Mouse (Mus musculus) right cerebral cortex, postnatal 14 days (tissue): Measurements from ENCODE around the gene Spx.

ENCODE experiments used
- DNase-seq: peaks from one replicate; pipeline ENCODE4 v3.0.0; 2022

The Spx gene

DNA sequence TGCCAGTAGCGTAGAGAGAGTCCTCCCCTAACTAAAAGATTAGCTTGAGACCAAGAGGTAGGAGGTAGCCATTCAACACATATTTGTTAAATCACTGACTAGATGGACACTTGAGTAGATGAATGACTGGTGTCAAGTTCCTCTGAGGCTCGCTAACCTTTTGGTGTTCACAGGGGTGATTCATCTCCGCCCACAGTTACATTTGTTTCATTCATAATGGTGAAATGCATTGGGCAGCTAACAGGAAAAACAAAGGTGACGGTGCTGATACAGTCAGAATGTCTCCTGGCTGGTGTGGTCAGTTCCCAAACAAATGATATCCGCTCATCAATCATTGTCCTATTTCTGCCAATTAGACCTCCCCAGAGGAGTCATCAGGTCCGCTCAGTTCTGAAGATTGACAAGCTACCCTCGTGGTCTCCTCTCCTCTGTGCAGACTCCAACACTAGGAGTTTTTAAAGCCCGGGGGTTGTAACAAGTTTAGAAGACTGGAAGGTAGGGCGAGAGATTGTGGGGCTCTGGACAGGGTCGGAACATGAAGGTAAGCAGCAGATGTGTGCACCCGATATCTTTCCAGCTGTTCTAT lies at the start of gene Spx:
Gene Spx, plus strand, starts transcription at position 536 of the 586 bp plus-strand sequence.
- no peak for DNase-seq

GRCm38 (mm10) chr6:142365742-142366472 lies 47.3 kb upstream of the Spx start:
- no peak for DNase-seq

DNA sequence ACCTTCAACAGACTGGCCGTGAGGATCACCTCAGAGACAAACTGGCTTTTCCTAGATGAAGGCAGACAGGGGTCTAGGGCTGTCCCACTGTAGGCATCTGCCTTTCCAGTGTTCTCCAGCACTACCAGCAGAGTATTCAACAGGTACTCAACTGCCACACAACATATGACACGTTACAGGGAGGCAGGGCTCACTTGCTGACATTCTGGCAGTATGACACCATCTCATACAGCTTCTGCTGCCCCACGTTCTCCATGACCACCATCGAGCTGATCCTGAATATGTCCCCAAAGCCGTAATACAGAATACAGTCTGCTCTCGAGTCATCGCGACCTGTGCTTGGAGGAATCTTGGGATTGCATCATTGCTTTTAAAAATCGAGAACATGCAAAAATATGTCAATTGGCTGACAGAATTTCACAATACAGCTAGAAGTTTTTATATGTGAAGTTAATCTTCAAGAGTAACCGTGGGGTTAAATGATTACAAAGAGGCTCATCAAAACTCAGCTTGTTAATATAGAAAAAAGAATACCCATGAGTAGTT lies 46.7 kb upstream of the Spx start:
- no peak for DNase-seq

- DNase-seq = no peak
Measured at GRCm38 (mm10) chr6:142367565-142367964, 45.7 kb upstream of the Spx start.

GRCm38 (mm10) chr6:142369568-142369967 lies 43.7 kb upstream of the Spx start:
- no peak for DNase-seq

- DNase-seq = no peak
Measured at GRCm38 (mm10) chr6:142377081-142377480, 36.2 kb upstream of the Spx start.

- no peak for DNase-seq
Measured at GRCm38 (mm10) chr6:142378576-142379330, 34.5 kb upstream of the Spx start.

- no peak for DNase-seq
Measured at GRCm38 (mm10) chr6:142379961-142380360, 33.3 kb upstream of the Spx start.

DNA sequence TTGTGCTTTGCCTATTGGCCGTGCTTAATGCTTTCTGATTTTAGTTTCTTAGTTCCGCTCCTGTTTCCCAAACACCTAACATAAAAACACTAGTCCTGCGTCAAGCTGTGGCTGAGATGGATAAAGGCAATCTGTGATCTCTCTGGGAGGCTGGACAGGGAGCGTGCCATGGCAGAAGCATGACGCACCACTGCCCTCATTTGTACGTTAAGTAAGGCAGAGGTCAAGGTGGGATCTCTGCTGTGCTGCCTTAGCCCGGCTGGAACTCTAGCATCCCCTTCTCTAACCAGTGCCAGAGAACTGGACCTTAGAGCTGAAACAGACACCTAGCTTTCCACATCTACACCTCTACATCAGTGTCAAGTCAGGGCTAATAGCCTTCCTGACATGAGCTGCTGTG lies 31.6 kb upstream of the Spx start:
- DNase-seq = no peak

- DNase-seq = no peak
Measured at GRCm38 (mm10) chr6:142384521-142384920, 28.7 kb upstream of the Spx start.

- no peak for DNase-seq
Measured at GRCm38 (mm10) chr6:142386285-142387010, 26.8 kb upstream of the Spx start.

- DNase-seq = peak; percentile 98
Measured at GRCm38 (mm10) chr6:142387011-142387754, 26.1 kb upstream of the Spx start, which contains the start of the genes Recql and Golt1b. Gene Recql, minus strand, starts transcription at chr6:142387087. Gene Golt1b, plus strand, starts transcription at chr6:142387221.

DNA sequence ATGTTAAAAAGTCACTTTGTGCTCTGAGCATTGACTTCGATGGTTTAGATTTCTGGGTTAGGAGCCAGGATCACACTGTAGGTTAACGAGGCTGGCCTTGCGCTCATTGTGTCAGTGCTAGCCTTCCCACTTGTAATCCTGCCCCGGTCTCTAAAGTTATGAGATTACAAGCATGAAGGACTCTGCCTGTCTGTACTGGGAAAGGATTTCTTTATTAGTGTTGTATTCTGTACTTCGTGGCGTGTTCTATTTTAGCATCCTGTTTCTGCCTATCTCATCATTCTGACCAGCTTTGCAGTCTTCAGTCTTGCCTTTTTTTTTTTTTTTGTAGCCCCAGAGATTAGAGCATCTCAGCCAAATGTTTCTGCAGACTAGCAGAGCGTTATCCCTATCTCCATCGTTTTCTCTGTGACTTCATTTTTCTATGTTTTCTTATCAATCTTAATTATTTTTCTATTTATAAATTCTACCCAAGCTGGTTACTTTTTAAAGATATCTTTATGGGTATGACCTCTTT lies 25.4 kb upstream of the Spx start:
- no peak for DNase-seq

DNA sequence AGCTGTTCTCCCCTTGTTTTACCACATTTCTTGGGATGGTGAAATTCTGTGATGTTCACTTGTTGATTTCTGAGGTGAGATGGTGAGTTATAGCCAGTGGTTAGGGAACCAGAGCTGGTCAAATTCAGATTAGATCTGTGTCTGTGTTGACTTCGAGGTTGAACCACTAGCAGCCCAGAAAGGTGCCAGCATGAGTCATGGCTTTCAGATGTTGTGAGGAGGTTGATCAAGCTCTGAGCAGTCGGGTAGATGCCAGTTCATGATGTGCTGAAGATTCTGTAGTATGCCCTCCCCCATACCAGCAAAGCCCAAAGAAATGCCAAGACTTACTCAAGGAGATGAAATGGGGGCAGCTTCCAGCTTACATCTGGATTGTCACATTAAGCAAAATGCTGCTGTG lies 24.1 kb upstream of the Spx start:
- no peak for DNase-seq

- DNase-seq = no peak
Measured at GRCm38 (mm10) chr6:142392312-142392711, 20.9 kb upstream of the Spx start.

GRCm38 (mm10) chr6:142394669-142395068 lies 18.6 kb upstream of the Spx start:
- DNase-seq = peak; percentile 19

- no peak for DNase-seq
Measured at GRCm38 (mm10) chr6:142395756-142396155, 17.5 kb upstream of the Spx start.

DNA sequence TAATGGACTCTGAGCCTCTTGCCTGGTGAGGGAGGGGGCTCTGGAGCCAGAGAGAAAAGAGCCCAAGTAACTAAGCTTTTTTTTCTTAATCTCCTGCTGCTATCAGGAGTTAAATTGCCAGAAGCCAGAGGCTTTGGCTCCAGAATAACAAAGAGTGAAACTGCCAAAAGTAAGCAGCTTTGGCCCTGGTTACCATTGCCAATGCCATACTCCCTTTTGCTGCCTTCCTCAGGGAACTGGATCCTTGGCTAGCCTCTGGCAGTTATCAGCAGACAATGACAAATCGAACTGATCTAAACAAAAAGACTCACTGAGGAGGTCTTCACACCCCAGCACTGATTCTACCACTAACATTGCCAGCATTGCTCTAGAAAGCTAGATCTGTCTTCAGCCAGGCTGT lies 2.1 kb upstream of the Spx start:
- no peak for DNase-seq

DNA sequence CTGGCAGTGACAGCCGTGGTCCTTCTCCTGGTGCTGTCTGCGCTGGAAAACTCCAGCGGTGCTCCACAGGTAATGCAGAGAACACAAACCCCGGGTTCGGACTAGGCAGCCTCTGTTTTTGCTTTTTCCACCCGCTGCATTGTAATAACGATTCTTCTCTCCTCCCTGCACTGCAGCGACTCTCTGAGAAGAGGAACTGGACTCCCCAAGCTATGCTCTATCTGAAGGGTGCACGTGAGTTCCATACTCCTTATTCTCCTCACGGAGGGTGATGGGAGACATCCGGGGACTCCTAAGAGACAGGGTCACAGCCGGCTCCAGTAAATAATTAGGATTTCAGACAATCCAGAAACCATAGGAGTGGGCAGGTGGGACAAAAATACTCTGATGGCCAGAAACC lies 604 bp downstream of the Spx start:
- no peak for DNase-seq

DNA sequence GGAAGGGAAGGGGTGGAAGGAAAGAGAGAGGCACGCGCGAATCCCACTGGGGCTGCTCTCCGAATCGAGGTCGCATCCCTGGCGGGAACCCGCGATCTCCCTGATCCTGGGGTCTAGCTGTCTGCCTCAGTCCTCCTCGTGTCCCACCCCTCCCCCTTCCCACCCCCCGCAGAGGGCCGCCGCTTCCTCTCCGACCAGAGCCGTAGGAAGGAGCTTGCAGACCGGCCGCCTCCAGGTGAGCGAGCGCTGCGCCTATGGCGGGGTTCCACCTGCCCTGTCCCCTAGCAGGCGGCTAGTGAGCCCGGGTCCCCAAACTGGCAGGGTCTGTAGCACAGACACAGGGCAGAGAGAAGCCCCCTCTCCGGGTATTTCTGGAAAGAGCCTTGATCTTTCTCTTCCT lies 1.4 kb downstream of the Spx start:
- no peak for DNase-seq

GRCm38 (mm10) chr6:142424976-142425375 lies 11.7 kb downstream of the Spx start:
- DNase-seq = no peak

- no peak for DNase-seq
Measured at GRCm38 (mm10) chr6:142429072-142429471, 15.8 kb downstream of the Spx start.
